Mouse (Mus musculus) myocyte (in vitro differentiated cells): ENCODE results near the gene Col1a2. TPM values are rescaled to one million over a fixed set of nuclear protein-coding genes. Genes with fewer than 3 reads are reported as not detected.
A peak's percentile ranks its signal among the peaks of the same experiment; 100 is the strongest.

ENCODE experiments used
- H3K27me3 ChIP-seq: one replicate; pipeline ENCODE4 v1.6.1; 2011; ENCODE audit not compliant: control insufficient read depth, insufficient read depth, insufficient read length
- H3K36me3 ChIP-seq: one replicate; pipeline ENCODE4 v1.6.1; 2011; ENCODE audit not compliant: control insufficient read depth, insufficient read depth
- H3K4me2 ChIP-seq: one replicate; pipeline ENCODE4 v1.6.1; 2011; ENCODE audit warnings: low read depth, control low read depth
- H3K4me3 ChIP-seq: one replicate; pipeline ENCODE4 v1.5.1; 2011; ENCODE audit warnings: mild to moderate bottlenecking, control low read depth, moderate library complexity
- H3K79me2 ChIP-seq: one replicate; pipeline ENCODE4 v1.6.1; 2011; ENCODE audit not compliant: control insufficient read depth, insufficient read depth
- H3ac ChIP-seq: one replicate; pipeline ENCODE4 v1.6.1; 2011; ENCODE audit not compliant: control insufficient read depth, insufficient read length
- CEBPB ChIP-seq: IDR thresholded peaks from 2 replicates; pipeline ENCODE4 v1.6.1; 2011; ENCODE audit warnings: mild to moderate bottlenecking, moderate library complexity; ENCODE audit not compliant: poor library complexity, insufficient read depth, severe bottlenecking
- E2F4 ChIP-seq: IDR thresholded peaks from one replicate; pipeline ENCODE4 v1.6.1; 2011; ENCODE audit warnings: mild to moderate bottlenecking, control low read depth, moderate library complexity; ENCODE audit not compliant: insufficient read depth
- MAX ChIP-seq: IDR thresholded peaks from one replicate; pipeline ENCODE4 v1.6.1; 2011; ENCODE audit warnings: low read depth, mild to moderate bottlenecking, control low read depth
- MYOD1 ChIP-seq, 3 experiments: IDR thresholded peaks; one replicate each; pipeline ENCODE4 v1.6.1; 2011; ENCODE audit warnings: control low read depth in 2 of 3, low read depth in 2 of 3, mild to moderate bottlenecking in 2 of 3, moderate library complexity in 1 of 3; ENCODE audit not compliant: insufficient read length in 2 of 3, control insufficient read depth in 1 of 3
- MYOG ChIP-seq, 3 experiments: IDR thresholded peaks; one replicate each; pipeline ENCODE4 v1.6.1; 2011; ENCODE audit warnings: control low read depth in 2 of 3, low read depth in 2 of 3, mild to moderate bottlenecking in 2 of 3; ENCODE audit not compliant: insufficient read length in 2 of 3, control insufficient read depth in 1 of 3, insufficient read depth in 1 of 3
- POLR2A ChIP-seq: IDR thresholded peaks from one replicate; pipeline ENCODE4 v1.6.1; 2011; ENCODE audit warnings: low read depth, mild to moderate bottlenecking, control low read depth, moderate library complexity; ENCODE audit not compliant: insufficient read length
- POLR2AphosphoS2 ChIP-seq: IDR thresholded peaks from one replicate; pipeline ENCODE4 v1.6.1; 2011; ENCODE audit warnings: low read depth, control low read depth; ENCODE audit not compliant: insufficient read length
- REST ChIP-seq: IDR thresholded peaks from one replicate; pipeline ENCODE4 v1.6.1; 2011; ENCODE audit warnings: mild to moderate bottlenecking, control low read depth, moderate library complexity; ENCODE audit not compliant: insufficient read depth, insufficient read length
- SRF ChIP-seq: IDR thresholded peaks from one replicate; pipeline ENCODE4 v1.6.1; 2011; ENCODE audit warnings: low read depth; ENCODE audit not compliant: control insufficient read depth, insufficient read length
- TCF12 ChIP-seq: IDR thresholded peaks from one replicate; pipeline ENCODE4 v1.6.1; 2011; ENCODE audit warnings: mild to moderate bottlenecking, control low read depth; ENCODE audit not compliant: poor library complexity, insufficient read depth, severe bottlenecking
- TCF3 ChIP-seq: IDR thresholded peaks from one replicate; pipeline ENCODE4 v1.6.1; 2011; ENCODE audit warnings: low read depth, control low read depth; ENCODE audit not compliant: insufficient read length
- USF1 ChIP-seq: IDR thresholded peaks from one replicate; pipeline ENCODE4 v1.6.1; 2011; ENCODE audit warnings: low read depth, mild to moderate bottlenecking, control low read depth, moderate library complexity
- polyA plus RNA-seq: library from polyadenylated mRNA; unstranded; fragments of >200 nt; fragmentation: generic; extraction: Trizol; gene quantifications from one replicate; pipeline ENCODE4 v1.2.1, GENCODE M21; 2012; ENCODE audit warnings: missing spikeins

Gene Col1a2
- polyA plus RNA-seq, 1 experiment, result 627 TPM

DNA sequence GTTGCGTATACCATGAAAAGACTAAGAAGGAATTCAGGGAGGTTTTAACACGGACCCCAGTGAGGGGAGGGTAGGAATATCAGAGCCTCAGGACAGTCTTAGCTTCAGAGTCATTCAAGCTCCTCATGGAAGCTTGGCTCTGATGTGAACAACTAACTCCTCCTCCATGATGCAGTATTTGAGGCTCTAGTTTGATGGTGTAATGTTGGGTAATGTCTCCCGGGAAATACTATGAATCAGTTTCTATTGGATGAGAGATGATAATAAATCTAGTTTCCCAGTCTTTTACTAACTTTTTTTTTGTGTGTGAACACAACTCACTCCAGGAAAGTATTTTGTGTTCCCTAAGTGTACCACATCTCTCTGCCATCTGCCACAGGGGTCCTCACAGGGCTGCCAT, 84.1 kb downstream of the Col1a2 start:
- H3K36me3 ChIP-seq, result no peaks in the 10 kb centered on the region
- TF ChIP-seq POLR2AphosphoS2, result no peak
- TF ChIP-seq CEBPB, result peak; percentile 70; the same call in 1 of the 2 replicates
- TF ChIP-seq TCF12, result no peak
- no peak for TF ChIP-seq MYOG (IDR thresholded peaks at IDR 0.05; ENCODE audit: control insufficient read depth in 1 of 3, insufficient read depth in 1 of 3, insufficient read length in 2 of 3, low read depth in 2 of 3)
- H3K4me2 ChIP-seq, result no peak overlapping the region
- H3K79me2 ChIP-seq, result no peaks in the 10 kb centered on the region
- H3K4me3 ChIP-seq, result no peak overlapping the region
- no peak overlapping the region for H3ac ChIP-seq
- no peaks in the 10 kb centered on the region for H3K27me3 ChIP-seq

- TF ChIP-seq TCF12 (no peak), CEBPB (no peak), E2F4 (no peak), SRF (no peak), REST (no peak), USF1 (no peak), POLR2AphosphoS2 (no peak), TCF3 (no peak), MYOG (IDR thresholded peaks at IDR 0.05; ENCODE audit: control insufficient read depth in 1 of 3, insufficient read depth in 1 of 3, insufficient read length in 2 of 3, low read depth in 2 of 3) (no peak), POLR2A (no peak), MYOD1 (IDR thresholded peaks at IDR 0.05; ENCODE audit: control insufficient read depth in 1 of 3, insufficient read length in 2 of 3, low read depth in 2 of 3) (no peak), MAX (no peak)
- H3K4me2 ChIP-seq, result peak overlapping the region; percentile 18
- H3K36me3 ChIP-seq, result no peaks in the 10 kb centered on the region
Measured at GRCm38 (mm10) chr6:4590089-4590488, 85.5 kb downstream of the Col1a2 start.

More at GRCm38 (mm10) chr6:4590089-4590488, 85.5 kb downstream of the Col1a2 start:
- Histone ChIP-seq H3ac (no peak overlapping the region), H3K27me3 (no peaks in the 10 kb centered on the region), H3K79me2 (no peaks in the 10 kb centered on the region), H3K4me3 (no peak overlapping the region)

Other genes with a start within 250 kb of the Col1a2 start
- gene Casd1, start 96.0 kb downstream of the Col1a2 start, polyA plus RNA-seq, result 6.8 TPM
- gene Sgce, start 242.4 kb downstream of the Col1a2 start, polyA plus RNA-seq, result 16.8 TPM
- gene Peg10, start 242.5 kb downstream of the Col1a2 start, polyA plus RNA-seq, result 2.6 TPM